Mouse (Mus musculus) thymus, adult 2 months (tissue): ENCODE measurements around the gene Glipr1. TPM values are rescaled to one million over a fixed set of nuclear protein-coding genes. Genes with fewer than 3 reads are reported as not detected.
A peak's percentile ranks its signal among the peaks of the same experiment; 100 is the strongest.

Source experiments
- DNase-seq: peaks from one replicate; pipeline ENCODE4 v3.0.0; 2021
- H3K27ac ChIP-seq: fragments of 200-500 bp; 2 replicates; pipeline ENCODE4 v1.5.1; 2012; ENCODE audit warnings: low read length, control low read depth; ENCODE audit not compliant: control insufficient read depth, insufficient read depth
- H3K27me3 ChIP-seq: fragments of 200-500 bp; 2 replicates; pipeline ENCODE4 v1.6.1; 2012; ENCODE audit warnings: mild to moderate bottlenecking, low read length, moderate library complexity, mixed read lengths; ENCODE audit not compliant: control insufficient read depth, insufficient read depth
- H3K36me3 ChIP-seq: fragments of 200-500 bp; 2 replicates; pipeline ENCODE4 v1.6.1; 2012; ENCODE audit warnings: mild to moderate bottlenecking, low read length, moderate library complexity; ENCODE audit not compliant: control insufficient read depth, insufficient read depth
- H3K4me1 ChIP-seq: fragments of 200-500 bp; replicated peaks from 2 replicates; pipeline ENCODE4 v1.6.1; 2012; ENCODE audit warnings: low read length; ENCODE audit not compliant: control insufficient read depth, insufficient read depth
- H3K4me3 ChIP-seq: fragments of 200-500 bp; 2 replicates; pipeline ENCODE4 v1.5.1; 2012; ENCODE audit warnings: mild to moderate bottlenecking, low read length, control low read depth, moderate library complexity; ENCODE audit not compliant: control insufficient read depth, insufficient read depth
- CTCF ChIP-seq: fragments of 200-500 bp; IDR thresholded peaks from 2 replicates; pipeline ENCODE4 v1.5.1; 2012; ENCODE audit warnings: mild to moderate bottlenecking, control low read depth, low read length, moderate library complexity, borderline replicate concordance; ENCODE audit not compliant: control insufficient read depth, poor library complexity, insufficient read depth; ENCODE audit errors: extremely low read depth
- POLR2A ChIP-seq: fragments of 200-500 bp; IDR thresholded peaks from 2 replicates; pipeline ENCODE4 v1.6.1; 2012; ENCODE audit warnings: mild to moderate bottlenecking, low read length, control low read depth, moderate library complexity; ENCODE audit not compliant: control insufficient read depth, poor library complexity, insufficient read depth; ENCODE audit errors: extremely low read depth
- WGBS: fragments of 180-500 bp; shearing (Covaris S2); methylation state at CpG from one replicate; pipeline ENCODE4 v1.1.7; 2018; 5-methylcytosine and 5-hydroxymethylcytosine counted together
- polyA plus RNA-seq: library from polyadenylated mRNA; depleted of rRNA; stranded (reverse); fragments of >200 nt; gene quantifications from 2 replicates; pipeline ENCODE4 v1.2.3, GENCODE M21; 2012

Gene Glipr1
- polyA plus RNA-seq, 1 experiment, result 62.2 TPM

DNA sequence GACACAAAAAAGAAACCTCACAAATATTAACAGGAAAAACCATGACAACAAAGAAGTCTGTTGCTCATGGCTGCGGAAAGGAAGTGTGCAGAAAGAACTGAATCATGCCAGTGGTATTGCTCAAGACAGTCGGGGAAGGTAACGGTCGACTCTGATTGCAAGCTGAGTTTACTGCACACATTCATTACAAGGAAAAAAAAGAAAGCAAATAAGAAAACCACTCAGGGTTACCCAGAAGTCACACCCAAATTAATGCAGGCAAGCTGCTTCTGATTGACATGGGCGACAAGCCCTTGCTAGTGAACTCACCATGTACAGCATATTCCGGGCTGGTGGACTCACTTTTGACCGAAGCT, 5.9 kb downstream of the Glipr1 start:
- Histone ChIP-seq H3K27ac (peak overlapping the region; percentile 76), H3K36me3 (peaks cover 4% of the 10 kb centered on the region; the same call in 1 of the 2 replicates), H3K4me1 (peaks cover 11% of the 10 kb centered on the region), H3K4me3 (peak overlapping the region; percentile 55), H3K27me3 (no peaks in the 10 kb centered on the region)
- TF ChIP-seq CTCF, result no peak
- TF ChIP-seq POLR2A, result no peak
- DNase-seq, result peak; percentile 11
- 5% methylated on average over 7 of the region's 7 CpGs for WGBS

- Histone ChIP-seq H3K27ac (no peak overlapping the region), H3K4me1 (peaks cover 11% of the 10 kb centered on the region), H3K4me3 (no peak overlapping the region), H3K36me3 (peaks cover 4% of the 10 kb centered on the region), H3K27me3 (no peaks in the 10 kb centered on the region)
- DNase-seq, result no peak
- 12% methylated on average over 11 of the region's 11 CpGs for WGBS
- TF ChIP-seq POLR2A (no peak), CTCF (no peak)
These were observed 6.5 kb downstream of the Glipr1 start for GRCm38 (mm10) chr10:111995803-111996548.

DNA sequence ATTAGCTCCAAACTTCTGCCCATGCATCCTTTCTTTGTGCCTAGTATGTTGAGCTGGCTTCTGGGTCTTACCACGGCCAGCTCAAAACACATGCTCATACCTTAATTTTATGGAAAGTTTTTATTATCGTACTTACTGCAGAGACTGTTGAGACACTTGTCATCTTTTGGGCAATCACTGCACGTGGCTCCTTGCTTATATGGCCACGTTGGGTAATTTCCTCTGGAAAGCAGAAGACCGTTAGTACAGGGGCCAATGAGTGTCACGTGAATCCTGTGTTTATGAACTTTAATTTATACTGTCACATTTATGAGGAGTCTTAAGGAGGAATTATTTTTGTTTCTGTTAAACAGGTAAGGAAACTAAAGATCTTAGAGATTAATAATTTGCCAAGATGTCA, 16.0 kb downstream of the Glipr1 start:
- no peak overlapping the region for H3K4me3 ChIP-seq
- no peak overlapping the region for H3K27ac ChIP-seq
- H3K4me1 ChIP-seq, result no peaks in the 10 kb centered on the region
- H3K36me3 ChIP-seq, result peaks cover 60% of the 10 kb centered on the region
- no peaks in the 10 kb centered on the region for H3K27me3 ChIP-seq
- WGBS, result 91% methylated on average over 6 of the region's 6 CpGs
- no peak for DNase-seq
- TF ChIP-seq CTCF (no peak), POLR2A (no peak)

- H3K4me1 ChIP-seq, result no peaks in the 10 kb centered on the region
- H3K27ac ChIP-seq, result no peak overlapping the region
- H3K36me3 ChIP-seq, result peaks cover 69% of the 10 kb centered on the region
- TF ChIP-seq CTCF (no peak), POLR2A (no peak)
- no peaks in the 10 kb centered on the region for H3K27me3 ChIP-seq
- H3K4me3 ChIP-seq, result no peak overlapping the region
- no peak for DNase-seq
- 93% methylated on average over 5 of the region's 5 CpGs for WGBS
These were observed 19.4 kb downstream of the Glipr1 start for GRCm38 (mm10) chr10:111983070-111983469.

- WGBS, result 28% methylated on average over 5 of the region's 5 CpGs
- H3K27ac ChIP-seq, result no peak overlapping the region
- H3K4me1 ChIP-seq, result no peaks in the 10 kb centered on the region; the same call in 1 of the 2 replicates
- no peak for TF ChIP-seq CTCF
- DNase-seq, result peak; percentile 66
- H3K4me3 ChIP-seq, result no peak overlapping the region
- H3K27me3 ChIP-seq, result no peaks in the 10 kb centered on the region
- H3K36me3 ChIP-seq, result peaks cover 22% of the 10 kb centered on the region
These were observed 24.8 kb downstream of the Glipr1 start for GRCm38 (mm10) chr10:111977584-111977983.

- WGBS, result under 1% methylated on average over 51 of the region's 51 CpGs
- Histone ChIP-seq H3K4me3 (peak within 1 kb of the TSS; percentile 88), H3K27ac (no peak within 1 kb of the TSS), H3K4me1 (no peaks in the 10 kb centered on the region; the same call in 1 of the 2 replicates), H3K36me3 (no peaks in the 10 kb centered on the region), H3K27me3 (no peaks in the 10 kb centered on the region)
- TF ChIP-seq POLR2A, result peak; percentile 55; the same call in 1 of the 2 replicates
- TF ChIP-seq CTCF, result no peak
- peak; percentile 88 for DNase-seq
These were observed 29.7 kb downstream of the Glipr1 start, which contains the start of gene Krr1 for GRCm38 (mm10) chr10:111972542-111973361. TSS of gene Krr1 (plus strand) at chr10:111972664.

DNA sequence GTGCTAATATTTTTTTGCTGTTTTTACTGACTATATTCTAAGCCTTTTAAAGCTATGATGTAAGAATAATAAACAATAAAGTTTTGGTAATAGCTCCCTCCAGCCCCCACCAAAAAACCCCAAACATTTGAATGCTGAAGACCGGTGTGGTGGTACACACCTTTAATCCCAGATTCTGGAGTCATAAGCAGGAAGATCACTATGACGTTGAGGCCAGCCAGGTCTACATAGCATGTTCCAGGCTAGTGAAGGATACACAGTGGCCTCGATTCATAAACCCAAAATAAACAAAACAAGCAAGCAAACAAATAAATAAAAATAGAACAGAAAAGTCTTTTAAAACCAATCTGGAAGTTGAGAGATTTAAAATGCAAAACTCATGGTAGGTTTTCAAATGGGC, 30.5 kb downstream of the Glipr1 start:
- DNase-seq, result no peak
- no peak overlapping the region for H3K27ac ChIP-seq
- TF ChIP-seq CTCF, result no peak
- TF ChIP-seq POLR2A, result no peak
- WGBS, result 84% methylated on average over 3 of the region's 3 CpGs
- no peaks in the 10 kb centered on the region; the same call in 1 of the 2 replicates for H3K4me1 ChIP-seq
- H3K27me3 ChIP-seq, result no peaks in the 10 kb centered on the region
- no peak overlapping the region for H3K4me3 ChIP-seq
- H3K36me3 ChIP-seq, result no peaks in the 10 kb centered on the region
